Mouse (Mus musculus) splenic B cell, adult 2 months (primary cell): Measurements from ENCODE around the gene Bace2.

Experiments used
- DNase-seq: peaks from one replicate; pipeline ENCODE4 v3.0.0-alpha.2; 2011; ENCODE audit warnings: low read depth, low spot score
- H3K27me3 ChIP-seq: 2 replicates; pipeline ENCODE4 v1.6.1; 2012; ENCODE audit warnings: mild to moderate bottlenecking, low read length, moderate library complexity, mixed read lengths; ENCODE audit not compliant: control insufficient read depth, poor library complexity, insufficient read depth, severe bottlenecking
- H3K36me3 ChIP-seq: 2 replicates; pipeline ENCODE4 v1.6.1; 2012; ENCODE audit warnings: mild to moderate bottlenecking, low read length, moderate library complexity, mixed read lengths; ENCODE audit not compliant: control insufficient read depth, poor library complexity, insufficient read depth, severe bottlenecking

The Bace2 gene

GRCm38 (mm10) chr16:97467993-97468791, 111.7 kb downstream of the Bace2 start:
- Histone ChIP-seq H3K36me3 (no peaks in the 10 kb centered on the region; the same call in 1 of the 2 replicates), H3K27me3 (no peaks in the 10 kb centered on the region)
- DNase-seq = no peak

- no peaks in the 10 kb centered on the region for H3K27me3 ChIP-seq
- H3K36me3 ChIP-seq = no peaks in the 10 kb centered on the region
- no peak for DNase-seq
Observed at GRCm38 (mm10) chr16:97474671-97475070, 118.1 kb downstream of the Bace2 start.

GRCm38 (mm10) chr16:97475581-97475980, 119.0 kb downstream of the Bace2 start:
- H3K36me3 ChIP-seq = no peaks in the 10 kb centered on the region
- no peaks in the 10 kb centered on the region for H3K27me3 ChIP-seq
- no peak for DNase-seq

GRCm38 (mm10) chr16:97476524-97476923, 120.0 kb downstream of the Bace2 start:
- DNase-seq = no peak
- H3K27me3 ChIP-seq = no peaks in the 10 kb centered on the region
- H3K36me3 ChIP-seq = no peaks in the 10 kb centered on the region

GRCm38 (mm10) chr16:97478655-97479054, 122.1 kb downstream of the Bace2 start:
- Histone ChIP-seq H3K27me3 (no peaks in the 10 kb centered on the region), H3K36me3 (no peaks in the 10 kb centered on the region)
- DNase-seq = no peak

GRCm38 (mm10) chr16:97492369-97492768, 135.8 kb downstream of the Bace2 start:
- no peak for DNase-seq
- no peaks in the 10 kb centered on the region for H3K36me3 ChIP-seq
- no peaks in the 10 kb centered on the region for H3K27me3 ChIP-seq
